Mouse (Mus musculus) kidney, postnatal 0 days (tissue): ENCODE measurements around the gene Olfr790. TPM values are rescaled to one million over a fixed set of nuclear protein-coding genes. Genes with fewer than 3 reads are reported as not detected.

Experiments used
- ATAC-seq: fragments of 200-750 bp; cut with Nextera tagmentation; replicated peaks from 2 replicates; pipeline ENCODE4 v1.8.0; 2017; ENCODE audit warnings: low read depth, moderate number of reproducible peaks, moderate TSS enrichment, moderate library complexity; ENCODE audit not compliant: low FRiP score
- DNase-seq: peaks from one replicate; pipeline ENCODE4 v3.0.0-alpha.2; 2016; ENCODE audit warnings: low spot score
- H3K27ac ChIP-seq: fragments of 300-500 bp; sonication (generic); 2 replicates; pipeline ENCODE4 v1.5.1; 2014; ENCODE audit warnings: mild to moderate bottlenecking
- H3K27me3 ChIP-seq: fragments of 300-500 bp; sonication (generic); 2 replicates; pipeline ENCODE4 v1.6.1; 2014; ENCODE audit warnings: low read length, mixed read lengths; ENCODE audit not compliant: insufficient read depth
- H3K36me3 ChIP-seq: fragments of 300-500 bp; sonication (generic); 2 replicates; pipeline ENCODE4 v1.6.1; 2014; ENCODE audit warnings: low read length, mixed read lengths; ENCODE audit not compliant: insufficient read depth
- H3K4me1 ChIP-seq: fragments of 300-500 bp; sonication (generic); replicated peaks from 2 replicates; pipeline ENCODE4 v1.6.1; 2014; ENCODE audit warnings: antibody characterized with exemption, low read length, mixed read lengths; ENCODE audit not compliant: insufficient read depth
- H3K4me2 ChIP-seq: fragments of 300-500 bp; sonication (generic); 2 replicates; pipeline ENCODE4 v1.6.1; 2014; ENCODE audit warnings: mild to moderate bottlenecking, low read length, moderate library complexity, mixed read lengths
- H3K4me3 ChIP-seq: fragments of 300-500 bp; sonication (generic); replicated peaks from 2 replicates; pipeline ENCODE4 v1.5.1; 2014; ENCODE audit warnings: low read depth, low read length
- H3K9ac ChIP-seq: fragments of 300-500 bp; sonication (generic); 2 replicates; pipeline ENCODE4 v1.6.1; 2014; ENCODE audit warnings: low read depth, low read length
- H3K9me3 ChIP-seq: fragments of 300-500 bp; sonication (generic); replicated peaks from 2 replicates; pipeline ENCODE4 v1.6.1; 2016; ENCODE audit warnings: low read length, inconsistent platforms, mixed read lengths
- CTCF ChIP-seq: IDR thresholded peaks from 2 replicates; pipeline ENCODE4 v1.5.1; 2016; ENCODE audit warnings: antibody characterized with exemption, low read depth, mild to moderate bottlenecking, moderate library complexity
- WGBS: fragments of 180-500 bp; shearing (Covaris S2); extraction: QIAGEN DNeasy Blood & Tissue Kit; methylation state at CpG from one replicate; pipeline ENCODE4 v1.1.7; 2014; 5-methylcytosine and 5-hydroxymethylcytosine counted together
- polyA plus RNA-seq: library from polyadenylated mRNA; unstranded; fragments of >200 nt; fragmentation: Nextera tagmentation; extraction: Ambion mirVana; gene quantifications from 2 replicates; pipeline ENCODE4 v1.2.1, GENCODE M21; 2015

The Olfr790 gene
- not detected in 2 replicates for polyA plus RNA-seq

DNA sequence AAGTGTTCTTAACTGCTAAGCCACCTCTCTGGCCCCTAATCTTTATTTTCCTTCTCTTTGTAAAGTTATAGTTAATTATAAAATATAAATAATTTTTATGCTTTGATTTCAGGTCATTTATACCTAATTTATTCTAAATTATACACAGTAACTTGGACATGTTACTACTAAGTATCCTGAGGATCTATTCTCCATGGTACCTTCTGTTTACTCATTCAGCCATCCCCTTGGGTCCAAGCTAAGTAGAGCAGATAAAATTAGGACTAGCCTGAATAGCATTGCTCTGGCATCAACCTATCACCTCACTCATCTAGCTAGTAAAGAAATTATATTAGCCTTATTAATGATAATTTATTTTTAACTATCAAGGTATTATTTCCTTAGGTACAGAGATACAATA, at the start of gene Olfr790:
Gene Olfr790, plus strand, starts transcription at position 301 of the 400 bp plus-strand sequence.
- Histone ChIP-seq H3K4me2 (no peak within 1 kb of the TSS), H3K9ac (no peak within 1 kb of the TSS), H3K9me3 (no peaks in the 10 kb centered on the region), H3K4me3 (no peak within 1 kb of the TSS), H3K36me3 (no peaks in the 10 kb centered on the region), H3K27me3 (no peaks in the 10 kb centered on the region), H3K4me1 (no peaks in the 10 kb centered on the region), H3K27ac (no peak within 1 kb of the TSS)
- TF ChIP-seq CTCF, result no peak
- DNase-seq (no peak), ATAC-seq (no peak)

DNA sequence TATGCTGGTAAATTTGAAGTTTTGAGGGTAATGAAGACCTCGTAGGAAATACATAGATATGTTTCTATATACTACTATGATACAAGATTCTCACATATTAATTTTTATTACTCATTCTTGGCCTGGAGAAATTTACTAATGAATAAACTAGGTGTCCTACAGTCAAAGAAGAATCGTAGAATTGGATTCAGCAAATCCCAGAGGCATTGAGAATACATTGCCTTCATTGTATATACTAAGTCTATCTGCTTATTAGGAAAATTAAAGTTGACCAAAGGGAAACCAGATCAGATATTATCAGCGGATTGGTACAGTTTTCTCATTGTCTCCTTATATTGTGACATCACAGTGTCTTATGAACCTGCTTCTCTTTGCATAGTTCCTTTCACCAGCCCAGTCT, 36.7 kb upstream of the Olfr790 start, which contains the start of gene Olfr787:
Gene Olfr787, plus strand, starts transcription at position 301 of the 400 bp plus-strand sequence.
- H3K9me3 ChIP-seq, result no peaks in the 10 kb centered on the region
- ATAC-seq (no peak), DNase-seq (no peak)
- H3K4me1 ChIP-seq, result no peaks in the 10 kb centered on the region
- WGBS, result 78% methylated on average over 3 of the region's 3 CpGs
- no peak for TF ChIP-seq CTCF
- H3K36me3 ChIP-seq, result no peaks in the 10 kb centered on the region
- H3K27me3 ChIP-seq, result no peaks in the 10 kb centered on the region
- H3K27ac ChIP-seq, result no peak within 1 kb of the TSS
- no peak within 1 kb of the TSS for H3K4me3 ChIP-seq
- H3K4me2 ChIP-seq, result no peak within 1 kb of the TSS
- H3K9ac ChIP-seq, result no peak within 1 kb of the TSS

DNA sequence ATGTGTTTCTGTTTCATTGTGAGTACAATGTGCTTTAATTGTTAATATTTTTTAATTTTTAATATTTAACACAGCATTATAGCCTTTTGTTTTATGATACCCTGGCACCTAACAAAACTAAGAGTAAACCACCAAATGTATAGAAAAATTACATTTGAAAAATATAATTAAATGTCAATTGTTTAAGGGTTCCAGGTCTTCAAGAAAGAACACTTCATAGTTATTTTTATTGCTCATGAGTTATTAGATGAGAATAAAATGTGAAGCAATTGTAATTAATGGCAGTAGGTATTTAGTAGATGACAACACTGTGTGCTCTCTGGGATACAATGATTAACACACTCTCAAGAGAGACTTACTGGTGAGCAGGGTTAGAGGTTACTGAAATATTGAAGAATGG, 27.6 kb upstream of the Olfr790 start, which contains the start of gene Olfr788:
Gene Olfr788, plus strand, starts transcription at position 301 of the 400 bp plus-strand sequence.
- no peak within 1 kb of the TSS for H3K9ac ChIP-seq
- no peak within 1 kb of the TSS for H3K27ac ChIP-seq
- H3K27me3 ChIP-seq, result no peaks in the 10 kb centered on the region
- no peak for TF ChIP-seq CTCF
- no peaks in the 10 kb centered on the region for H3K9me3 ChIP-seq
- ATAC-seq (no peak), DNase-seq (no peak)
- no peak within 1 kb of the TSS for H3K4me2 ChIP-seq
- no peaks in the 10 kb centered on the region for H3K36me3 ChIP-seq
- no peak within 1 kb of the TSS for H3K4me3 ChIP-seq
- H3K4me1 ChIP-seq, result no peaks in the 10 kb centered on the region

DNA sequence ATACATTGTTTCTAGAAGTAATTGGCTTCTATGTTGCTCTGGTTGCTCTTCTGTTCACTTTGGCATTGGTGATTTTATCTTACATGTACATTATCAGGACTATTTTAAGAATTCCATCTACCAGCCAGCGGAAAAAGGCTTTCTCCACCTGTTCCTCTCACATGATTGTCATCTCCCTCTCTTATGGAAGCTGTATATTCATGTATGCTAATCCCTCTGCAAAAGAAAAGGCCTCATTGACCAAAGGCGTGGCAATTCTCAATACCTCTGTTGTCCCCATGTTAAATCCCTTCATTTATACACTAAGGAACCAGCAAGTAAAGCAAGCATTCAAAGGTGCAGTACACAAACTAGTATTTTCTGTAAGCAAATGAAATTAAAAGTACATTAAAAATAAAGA, 25.0 kb upstream of the Olfr790 start:
- Histone ChIP-seq H3K4me3 (no peak overlapping the region), H3K9me3 (no peaks in the 10 kb centered on the region), H3K27me3 (no peaks in the 10 kb centered on the region), H3K27ac (no peak overlapping the region), H3K4me2 (no peak overlapping the region), H3K4me1 (no peaks in the 10 kb centered on the region), H3K9ac (no peak overlapping the region), H3K36me3 (no peaks in the 10 kb centered on the region)
- DNase-seq, result no peak
- 69% methylated on average over 2 of the region's 2 CpGs for WGBS
- ATAC-seq, result no peak
- TF ChIP-seq CTCF, result no peak

DNA sequence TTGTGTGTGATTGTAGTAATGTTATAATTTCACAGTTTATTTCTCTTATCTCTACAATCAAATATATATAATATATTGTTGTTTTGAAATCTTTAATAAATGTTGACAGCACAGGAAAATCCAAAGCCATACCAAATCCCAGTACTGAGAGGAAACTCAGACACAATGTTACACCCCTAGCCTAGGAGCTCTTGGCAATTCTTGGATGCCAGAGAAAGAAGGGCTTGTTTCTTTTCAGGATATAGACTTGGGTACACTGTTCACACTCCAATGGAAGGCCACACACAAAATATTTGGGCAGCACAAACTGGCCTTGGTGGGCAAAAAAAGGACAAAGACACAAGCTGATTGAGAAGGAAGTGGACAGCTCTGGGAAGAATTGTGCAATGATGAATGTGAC, 24.6 kb upstream of the Olfr790 start:
- Histone ChIP-seq H3K27me3 (no peaks in the 10 kb centered on the region), H3K9me3 (no peaks in the 10 kb centered on the region), H3K4me3 (no peak overlapping the region), H3K36me3 (no peaks in the 10 kb centered on the region), H3K4me2 (no peak overlapping the region), H3K27ac (no peak overlapping the region), H3K4me1 (no peaks in the 10 kb centered on the region), H3K9ac (no peak overlapping the region)
- no peak for TF ChIP-seq CTCF
- DNase-seq, result no peak
- no peak for ATAC-seq

DNA sequence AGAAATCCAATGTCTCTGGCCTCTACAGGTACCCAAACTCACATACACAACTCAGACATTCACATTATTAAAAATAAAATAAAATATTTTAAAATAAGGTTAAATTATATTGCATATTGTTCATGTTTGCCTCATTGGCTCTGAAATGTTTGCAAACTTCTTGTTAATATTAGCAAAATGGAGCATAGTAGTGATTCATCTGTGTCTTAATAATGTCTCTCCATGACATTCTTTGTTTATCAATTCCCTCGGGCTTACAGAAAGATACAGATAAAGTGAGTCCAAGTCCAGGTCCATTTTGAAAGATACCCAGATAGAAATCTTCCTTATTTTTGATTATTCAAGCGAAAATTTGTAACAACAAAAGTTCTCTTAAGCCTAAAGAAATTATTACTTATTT, 13.8 kb upstream of the Olfr790 start, which contains the start of gene Olfr789:
Gene Olfr789, plus strand, starts transcription at position 301 of the 400 bp plus-strand sequence.
- H3K9ac ChIP-seq, result no peak within 1 kb of the TSS
- no peaks in the 10 kb centered on the region for H3K4me1 ChIP-seq
- H3K27ac ChIP-seq, result no peak within 1 kb of the TSS
- TF ChIP-seq CTCF, result no peak
- no peaks in the 10 kb centered on the region for H3K27me3 ChIP-seq
- H3K4me3 ChIP-seq, result no peak within 1 kb of the TSS
- no peak within 1 kb of the TSS for H3K4me2 ChIP-seq
- DNase-seq (no peak), ATAC-seq (no peak)
- 58% methylated on average over 2 of the region's 2 CpGs for WGBS
- H3K9me3 ChIP-seq, result no peaks in the 10 kb centered on the region
- no peaks in the 10 kb centered on the region for H3K36me3 ChIP-seq

DNA sequence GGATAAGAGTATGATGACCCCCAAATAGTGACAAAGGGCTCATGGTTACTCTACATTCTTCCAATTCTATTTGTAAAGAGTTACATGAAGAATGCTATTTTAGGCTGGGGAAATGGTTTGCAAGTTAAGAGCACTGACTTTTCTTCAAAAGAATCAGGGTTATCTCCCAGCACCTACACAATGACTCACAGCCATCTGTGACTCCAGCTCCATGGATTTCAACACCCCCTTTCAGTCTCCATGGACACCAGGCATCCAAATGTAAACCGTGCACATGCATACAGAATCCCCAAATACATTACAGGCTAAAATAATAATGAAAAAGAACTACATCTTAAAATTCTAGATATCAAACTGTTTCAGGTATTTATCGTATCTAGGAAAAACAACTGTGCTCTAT, 8.2 kb upstream of the Olfr790 start:
- H3K4me3 ChIP-seq, result no peak overlapping the region
- no peaks in the 10 kb centered on the region for H3K36me3 ChIP-seq
- no peak overlapping the region for H3K27ac ChIP-seq
- no peak for TF ChIP-seq CTCF
- DNase-seq, result no peak
- 73% methylated on average over 2 of the region's 2 CpGs for WGBS
- no peak for ATAC-seq
- H3K9ac ChIP-seq, result no peak overlapping the region
- H3K27me3 ChIP-seq, result no peaks in the 10 kb centered on the region
- H3K4me2 ChIP-seq, result no peak overlapping the region
- H3K9me3 ChIP-seq, result no peaks in the 10 kb centered on the region
- no peaks in the 10 kb centered on the region for H3K4me1 ChIP-seq
